Mouse (Mus musculus): ENCODE measurements at regions not wholly inside any gene's neighbourhood (a gene's known extent, or its start where the extent isn't known, plus 50 kb on each side); places are given as distances from the start of the nearest gene placed in this dataset.

DNA sequence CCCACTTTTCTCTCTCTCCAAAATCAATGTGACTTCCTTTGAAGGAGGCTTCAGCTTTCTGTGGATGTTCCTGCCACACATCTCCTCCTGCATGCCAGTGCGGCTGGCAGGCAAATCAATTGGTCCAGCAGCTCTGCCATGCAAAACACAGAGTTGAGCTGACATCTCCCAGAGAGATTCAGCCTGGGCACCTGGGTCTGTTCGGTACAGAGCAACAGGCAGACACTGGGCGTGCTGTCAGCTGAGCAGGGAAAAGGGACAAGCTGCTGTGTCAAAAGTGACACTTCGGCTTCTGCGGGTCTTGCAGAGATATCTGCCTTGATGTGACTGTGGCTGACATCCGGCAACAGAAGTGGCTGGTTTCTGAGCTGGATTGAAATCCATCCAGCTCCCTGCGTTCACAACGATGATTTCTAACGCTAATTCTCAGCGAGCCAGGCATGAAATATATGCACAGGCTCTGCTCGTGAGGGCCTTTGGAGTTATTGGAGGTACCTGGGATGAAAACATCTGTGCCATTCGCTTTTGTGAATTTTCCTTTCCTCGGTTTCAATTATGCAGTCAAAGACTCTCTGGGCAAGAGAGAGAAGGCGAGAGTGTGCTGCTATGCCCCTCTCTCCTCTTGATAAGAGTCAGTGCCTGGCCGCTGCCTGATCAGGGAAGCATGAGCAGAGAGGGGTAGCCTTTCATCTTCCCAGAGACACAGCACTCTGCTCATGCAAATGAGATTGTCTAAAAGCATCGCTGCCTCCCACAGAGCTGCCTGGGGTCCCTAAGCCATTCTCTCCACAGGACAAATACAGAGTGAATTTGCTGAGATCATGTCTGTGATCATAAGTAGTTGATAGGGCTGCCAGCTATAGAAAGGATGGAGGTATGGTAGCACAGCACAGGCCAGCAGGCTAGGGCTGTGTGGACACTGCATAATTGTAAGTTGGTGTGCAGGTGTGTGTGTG is 295.4 kb upstream of the Myt1l start:
- intact Hi-C loops (cut with DNase I): no loop called here
- DNase-seq (ENCODE audit: extremely low spot score in 1 of 2, low spot score in 2 of 2): peak in 1 of 2 experiments; percentile 15
- TF ChIP-seq CTCF (IDR thresholded peaks at IDR 0.05): no peak
- Histone ChIP-seq H3K27ac (peak overlapping the region; percentile 12; the same call in 1 of the 2 replicates), H3K4me3 (no peak overlapping the region)

DNA sequence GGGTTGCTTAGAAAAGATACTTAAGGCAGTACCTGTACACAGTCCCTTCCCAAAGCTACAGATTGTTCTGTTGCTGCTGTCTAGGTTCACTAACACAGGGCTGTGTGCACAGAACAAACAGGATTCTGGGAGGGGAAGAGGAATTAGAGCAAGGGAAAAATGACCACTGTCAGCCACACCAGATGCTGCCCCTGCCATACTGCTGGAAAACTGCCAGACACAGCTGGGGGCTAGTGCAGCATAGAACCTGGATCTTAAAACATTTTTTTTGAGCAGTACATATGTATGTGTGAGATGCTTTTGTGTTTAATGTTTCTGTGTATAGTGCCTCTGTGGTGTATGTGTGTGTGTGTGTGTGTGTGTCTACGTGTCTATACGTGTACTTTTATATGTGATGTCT is 291.7 kb upstream of the Myt1l start:
- Histone ChIP-seq H3K27ac (no peak overlapping the region), H3K4me3 (no peak overlapping the region)
- intact Hi-C loops (cut with DNase I): no loop called here
- DNase-seq (ENCODE audit: extremely low spot score in 1 of 2, low spot score in 2 of 2): no peak
- TF ChIP-seq CTCF (IDR thresholded peaks at IDR 0.05): no peak

DNA sequence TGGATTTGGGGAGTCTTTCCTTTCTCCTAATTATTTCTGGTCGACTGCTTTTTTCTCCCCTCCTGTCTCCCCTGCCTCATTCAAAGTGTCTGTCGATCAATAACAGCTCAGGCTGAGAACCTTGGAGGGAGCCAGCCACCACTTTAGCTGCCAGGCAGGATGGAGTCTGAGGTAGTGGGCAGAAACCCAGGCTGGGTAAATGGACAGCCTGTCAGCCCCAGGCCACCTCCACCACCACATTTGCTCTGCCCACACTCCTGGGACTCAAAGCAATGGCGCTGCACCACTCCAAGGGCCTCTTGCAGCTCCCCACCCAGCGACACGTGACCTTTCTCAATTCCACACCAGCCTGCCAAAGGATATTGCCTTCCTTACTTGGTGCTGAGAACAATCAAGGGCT is 290.7 kb upstream of the Myt1l start:
- intact Hi-C loops (cut with DNase I): no loop called here
- TF ChIP-seq CTCF (IDR thresholded peaks at IDR 0.05): no peak
- H3K27ac ChIP-seq: no peak overlapping the region
- no peak overlapping the region for H3K4me3 ChIP-seq
- no peak for DNase-seq (ENCODE audit: extremely low spot score in 1 of 2, low spot score in 2 of 2)

DNA sequence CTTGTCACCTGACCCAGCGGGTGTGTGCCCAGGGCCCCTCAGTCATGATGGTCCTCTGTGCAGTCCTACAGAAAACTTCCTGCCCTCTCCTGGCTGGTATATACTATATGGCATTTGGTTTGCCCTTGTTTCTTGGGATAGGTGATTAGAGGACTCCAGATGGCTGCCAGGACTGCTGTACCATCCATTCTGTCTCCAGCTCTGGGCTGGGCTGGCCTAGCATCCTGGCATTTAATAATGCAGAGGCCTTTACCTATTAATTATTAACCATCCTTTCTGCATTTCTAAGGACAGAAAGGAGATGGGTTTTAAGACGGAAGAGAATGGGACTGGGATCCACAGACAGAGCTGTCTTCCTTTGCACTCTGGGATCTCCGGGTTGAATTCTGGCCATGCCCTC is 288.7 kb upstream of the Myt1l start:
- TF ChIP-seq CTCF (IDR thresholded peaks at IDR 0.05): no peak
- DNase-seq (ENCODE audit: extremely low spot score in 1 of 2, low spot score in 2 of 2): no peak
- intact Hi-C loops (cut with DNase I): no loop called here
- no peak overlapping the region for H3K27ac ChIP-seq
- no peak overlapping the region for H3K4me3 ChIP-seq

DNA sequence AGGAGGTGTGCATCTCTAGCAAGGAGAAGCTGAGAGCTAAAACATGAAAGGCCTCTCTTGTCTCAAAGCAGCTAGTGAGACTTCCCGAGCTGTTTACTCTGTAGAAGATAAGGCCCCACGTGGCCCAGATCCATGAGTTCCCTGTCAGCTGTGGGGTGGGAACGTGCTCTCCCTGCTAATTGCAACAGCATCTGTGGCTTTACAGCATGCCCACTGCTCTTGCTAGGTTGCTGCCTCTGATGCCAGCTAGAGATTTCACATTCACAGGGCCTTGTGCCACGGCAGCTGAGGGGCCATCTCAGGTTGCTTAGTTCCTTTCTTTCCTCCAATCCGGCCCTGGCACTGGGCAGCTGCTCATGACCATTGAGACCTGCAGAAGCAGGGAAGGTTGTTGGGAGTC is 288.2 kb upstream of the Myt1l start:
- H3K27ac ChIP-seq: no peak overlapping the region
- TF ChIP-seq CTCF (IDR thresholded peaks at IDR 0.05): no peak
- H3K4me3 ChIP-seq: no peak overlapping the region
- peak in 1 of 2 experiments; percentile 40 for DNase-seq (ENCODE audit: extremely low spot score in 1 of 2, low spot score in 2 of 2)
- intact Hi-C loops (cut with DNase I): no loop called here

DNA sequence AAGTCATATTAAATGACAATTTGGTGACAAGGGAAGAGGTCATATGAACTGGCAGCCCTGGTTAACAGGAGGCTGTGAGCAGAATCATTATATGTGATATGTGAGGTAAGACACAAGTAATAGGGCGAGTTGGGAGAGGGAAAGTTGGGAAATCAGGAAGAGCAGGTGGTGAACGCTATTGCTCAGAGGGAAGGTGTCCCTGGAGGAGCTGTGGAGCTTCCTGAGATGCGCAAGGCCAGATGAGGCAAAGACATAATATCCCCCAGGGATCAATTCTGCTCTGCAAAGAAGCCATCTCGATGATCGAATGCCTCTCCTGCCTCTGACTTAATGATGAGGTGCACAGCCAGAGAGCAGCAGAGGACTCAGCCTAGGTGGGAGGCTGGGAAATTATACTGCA is 285.1 kb upstream of the Myt1l start:
- TF ChIP-seq CTCF (IDR thresholded peaks at IDR 0.05): no peak
- no peak for DNase-seq (ENCODE audit: extremely low spot score in 1 of 2, low spot score in 2 of 2)
- intact Hi-C loops (cut with DNase I): no loop called here
- Histone ChIP-seq H3K4me3 (no peak overlapping the region), H3K27ac (no peak overlapping the region)

DNA sequence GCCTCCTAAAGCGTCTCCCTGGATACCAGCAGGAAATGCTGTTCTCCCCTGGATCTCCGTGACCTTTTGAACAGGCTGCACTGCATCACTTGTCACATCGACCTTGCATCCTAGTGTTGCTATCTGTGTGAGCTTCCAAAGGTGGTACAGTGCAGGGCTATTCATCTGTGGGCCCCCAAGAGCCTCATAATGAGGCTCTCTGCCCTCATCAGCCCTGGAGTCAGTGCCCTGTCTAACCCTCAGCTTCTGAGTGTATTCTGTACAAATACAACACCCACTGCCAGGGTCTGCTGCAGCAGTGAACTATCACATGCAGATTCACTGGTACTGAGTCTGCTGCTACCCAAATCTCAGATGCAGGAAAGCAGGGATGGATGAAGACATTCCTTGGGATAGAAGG is 282.1 kb upstream of the Myt1l start:
- H3K4me3 ChIP-seq: no peak overlapping the region
- DNase-seq (ENCODE audit: extremely low spot score in 1 of 2, low spot score in 2 of 2): no peak
- no peak for TF ChIP-seq CTCF (IDR thresholded peaks at IDR 0.05)
- H3K27ac ChIP-seq: no peak overlapping the region
- intact Hi-C loops (cut with DNase I): no loop called here

DNA sequence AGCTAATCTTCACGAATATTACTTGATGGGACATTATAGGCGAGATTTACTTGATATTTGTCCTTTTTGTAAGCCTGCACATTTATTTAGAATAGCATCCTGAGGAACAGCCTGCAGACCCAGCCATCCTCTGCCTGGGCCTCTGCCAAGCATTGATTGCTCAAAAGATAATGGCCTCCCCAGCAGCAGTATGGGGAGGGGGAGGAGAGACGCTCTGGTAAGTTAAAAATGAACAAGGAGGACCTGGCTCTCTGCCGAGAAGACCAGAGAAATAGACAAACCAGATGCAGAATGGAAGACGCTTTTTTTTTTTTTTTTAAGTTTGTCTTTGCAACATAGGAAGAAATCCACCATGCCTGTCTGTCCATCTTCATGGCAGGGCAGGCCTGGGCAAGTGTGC is 280.8 kb upstream of the Myt1l start:
- Histone ChIP-seq H3K27ac (no peak overlapping the region), H3K4me3 (no peak overlapping the region)
- DNase-seq (ENCODE audit: extremely low spot score in 1 of 2, low spot score in 2 of 2): peak; percentile 32 to 46
- intact Hi-C loops (cut with DNase I): no loop called here
- TF ChIP-seq CTCF (IDR thresholded peaks at IDR 0.05): no peak

DNA sequence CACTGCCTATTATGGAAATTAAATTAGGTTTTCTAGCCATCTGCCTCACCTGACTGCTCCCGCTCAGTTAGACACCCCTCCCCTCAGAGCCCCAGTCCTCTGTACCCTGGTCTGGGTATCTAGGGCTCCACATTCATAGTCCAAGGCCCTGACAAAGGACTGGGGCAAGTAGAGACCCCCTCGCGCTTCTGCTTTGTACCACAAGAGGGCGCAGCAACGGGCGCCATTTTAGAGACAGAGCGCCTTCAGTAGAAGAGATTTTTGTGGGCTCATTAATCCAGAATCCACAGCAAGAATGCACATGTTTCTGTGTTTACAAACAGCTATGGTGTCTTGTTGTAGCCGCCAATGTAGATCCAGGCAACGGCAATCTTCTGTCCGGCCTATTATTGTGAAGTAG is 279.7 kb upstream of the Myt1l start:
- intact Hi-C loops (cut with DNase I): no loop called here
- Histone ChIP-seq H3K4me3 (no peak overlapping the region), H3K27ac (no peak overlapping the region)
- no peak for DNase-seq (ENCODE audit: extremely low spot score in 1 of 2, low spot score in 2 of 2)
- TF ChIP-seq CTCF (IDR thresholded peaks at IDR 0.05): peak; percentile 21

DNA sequence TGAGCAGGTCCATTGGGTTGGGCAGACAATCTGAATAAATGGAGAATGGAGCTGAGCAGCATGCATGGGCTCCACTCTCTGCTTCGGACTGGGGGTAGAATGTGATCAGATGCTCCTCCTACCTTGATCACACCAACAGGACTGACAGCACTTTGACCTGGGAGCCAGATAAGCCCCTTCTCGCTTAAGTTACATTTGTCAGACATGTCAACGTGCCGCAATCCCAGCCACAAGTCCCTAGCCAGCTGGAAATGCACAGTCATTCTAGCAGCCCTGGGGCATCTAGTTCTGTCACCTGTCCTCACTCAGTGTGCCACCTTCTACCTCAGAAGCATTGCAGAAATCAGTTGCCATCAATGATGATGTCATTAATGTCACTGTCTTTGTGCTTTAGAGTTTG is 272.1 kb upstream of the Myt1l start:
- Histone ChIP-seq H3K4me3 (no peak overlapping the region), H3K27ac (no peak overlapping the region)
- intact Hi-C loops (cut with DNase I): no loop called here
- DNase-seq (ENCODE audit: extremely low spot score in 1 of 2, low spot score in 2 of 2): no peak
- TF ChIP-seq CTCF (IDR thresholded peaks at IDR 0.05): no peak

DNA sequence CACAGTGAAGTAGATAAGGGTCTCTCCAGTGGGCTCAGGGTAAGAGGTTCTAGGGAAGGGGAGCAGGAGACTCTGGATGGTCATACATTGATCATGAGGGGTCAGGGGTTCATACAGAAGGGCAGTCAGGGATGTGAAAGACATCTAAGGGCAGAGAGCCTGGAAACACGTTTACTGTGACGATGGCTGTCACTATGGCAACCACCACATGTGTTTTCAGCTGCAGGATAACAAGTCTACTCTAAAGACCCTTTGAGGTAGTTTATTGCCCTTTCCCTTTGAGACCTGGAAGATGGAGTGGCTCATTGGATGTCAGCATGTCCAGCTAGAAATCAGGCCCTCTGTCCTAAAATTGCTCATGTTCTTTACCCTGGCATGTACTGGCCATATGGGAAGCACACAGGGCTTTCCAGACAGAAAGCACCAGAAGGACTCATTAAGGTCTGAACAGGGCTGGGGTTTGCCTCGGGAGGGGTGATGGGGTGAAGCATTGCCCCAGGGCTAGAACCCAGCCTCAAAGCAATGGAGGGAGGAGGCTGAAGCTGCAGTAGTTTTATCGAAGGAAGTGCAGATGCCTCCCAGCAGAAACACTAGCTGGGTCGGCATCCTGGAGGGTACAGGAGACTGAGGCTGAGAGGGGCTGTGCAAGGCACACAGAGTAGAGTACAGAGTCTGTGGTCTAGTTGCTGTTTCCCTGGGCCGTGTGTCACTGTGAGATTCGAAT is 271.0 kb upstream of the Myt1l start:
- no peak overlapping the region for H3K27ac ChIP-seq
- DNase-seq (ENCODE audit: extremely low spot score in 1 of 2, low spot score in 2 of 2): no peak
- no peak for TF ChIP-seq CTCF (IDR thresholded peaks at IDR 0.05)
- intact Hi-C loops (cut with DNase I): no loop called here
- H3K4me3 ChIP-seq: no peak overlapping the region

DNA sequence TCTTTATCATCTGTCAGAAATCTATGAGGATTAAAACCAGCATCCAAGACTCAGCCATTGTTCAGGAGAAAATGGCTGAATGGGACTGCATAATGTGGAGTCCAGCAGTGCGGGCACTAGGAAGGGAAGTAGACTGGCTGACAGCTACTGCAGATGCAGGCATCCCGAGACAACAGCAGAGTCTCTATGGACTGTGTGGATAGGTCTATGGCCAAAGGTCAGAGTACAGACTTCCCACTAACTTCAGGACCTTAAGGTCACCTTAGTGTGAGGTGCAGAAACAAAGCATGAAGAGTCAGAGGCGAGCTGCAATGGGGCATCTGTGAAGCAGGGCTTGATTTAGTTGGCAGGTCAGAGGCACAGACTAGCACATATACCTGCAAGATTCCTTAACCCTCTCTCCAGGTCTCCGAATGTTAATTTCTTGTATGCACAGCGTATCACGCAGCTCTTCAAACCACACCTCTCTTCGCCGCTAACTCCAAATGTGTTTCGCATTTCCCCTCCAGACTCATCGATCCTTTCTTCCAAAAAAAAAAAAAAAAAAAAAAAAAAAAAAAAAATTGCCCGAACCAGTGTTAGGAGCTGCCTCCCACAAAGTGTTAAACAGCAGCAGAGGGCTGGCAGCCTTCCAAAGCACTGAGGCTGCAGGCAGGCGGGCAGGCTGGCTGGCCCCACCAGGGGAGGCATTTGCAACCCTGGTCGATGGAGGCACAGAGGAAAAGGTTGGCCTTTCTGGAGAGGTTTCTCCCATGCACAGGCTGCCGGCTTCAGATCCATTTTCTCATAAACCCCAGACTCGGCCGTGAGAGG is 270.2 kb upstream of the Myt1l start:
- intact Hi-C loops (cut with DNase I): no loop called here
- TF ChIP-seq CTCF (IDR thresholded peaks at IDR 0.05): no peak
- H3K27ac ChIP-seq: no peak overlapping the region
- DNase-seq (ENCODE audit: extremely low spot score in 1 of 2, low spot score in 2 of 2): peak; percentile 40 to 43
- H3K4me3 ChIP-seq: no peak overlapping the region
